Mouse (Mus musculus): ENCODE measurements around the gene Ext2. TPM values are rescaled to one million over a fixed set of nuclear protein-coding genes. Genes with fewer than 3 reads are reported as not detected.

Ext2 gene
- polyA plus RNA-seq, 1 experiment, result 78.9 TPM

GRCm38 (mm10) chr2:93813343-93813742 is 9.0 kb downstream of the Ext2 start:
- H3ac ChIP-seq (ENCODE audit: control insufficient read depth, insufficient read length), result no peak overlapping the region
- H3K4me3 ChIP-seq, result no peak overlapping the region
- H3K4me2 ChIP-seq (ENCODE audit: low read depth), result no peak overlapping the region
- TF ChIP-seq TCF3 (IDR thresholded peaks at IDR 0.05; ENCODE audit: insufficient read length, low read depth) (no peak), USF1 (IDR thresholded peaks at IDR 0.05; ENCODE audit: low read depth) (no peak), SRF (IDR thresholded peaks at IDR 0.05; ENCODE audit: control insufficient read depth, insufficient read length, low read depth) (no peak), REST (IDR thresholded peaks at IDR 0.05; ENCODE audit: insufficient read depth, insufficient read length) (no peak), POLR2A (IDR thresholded peaks at IDR 0.05; ENCODE audit: insufficient read length, low read depth) (no peak), MYOG (IDR thresholded peaks at IDR 0.05; ENCODE audit: control insufficient read depth in 1 of 3, insufficient read depth in 1 of 3, insufficient read length in 2 of 3, low read depth in 2 of 3) (no peak), MYOD1 (IDR thresholded peaks at IDR 0.05; ENCODE audit: control insufficient read depth in 1 of 3, insufficient read length in 2 of 3, low read depth in 2 of 3) (no peak), CEBPB (IDR thresholded peaks at IDR 0.05; ENCODE audit: insufficient read depth, poor library complexity, severe bottlenecking) (no peak), E2F4 (IDR thresholded peaks at IDR 0.05; ENCODE audit: insufficient read depth) (no peak), POLR2AphosphoS2 (IDR thresholded peaks at IDR 0.05; ENCODE audit: insufficient read length, low read depth) (no peak), MAX (IDR thresholded peaks at IDR 0.05; ENCODE audit: low read depth) (no peak), TCF12 (IDR thresholded peaks at IDR 0.05; ENCODE audit: insufficient read depth, poor library complexity, severe bottlenecking) (no peak)
- peaks cover 9% of the 10 kb centered on the region for H3K36me3 ChIP-seq (ENCODE audit: control insufficient read depth, insufficient read depth)
- no peaks in the 10 kb centered on the region for H3K27me3 ChIP-seq (ENCODE audit: control insufficient read depth, insufficient read depth, insufficient read length)
- H3K79me2 ChIP-seq (ENCODE audit: control insufficient read depth, insufficient read depth), result no peaks in the 10 kb centered on the region

GRCm38 (mm10) chr2:93811812-93812211 is 10.6 kb downstream of the Ext2 start:
- H3ac ChIP-seq (ENCODE audit: control insufficient read depth, insufficient read length), result no peak overlapping the region
- peaks cover 12% of the 10 kb centered on the region for H3K36me3 ChIP-seq (ENCODE audit: control insufficient read depth, insufficient read depth)
- TF ChIP-seq TCF3 (IDR thresholded peaks at IDR 0.05; ENCODE audit: insufficient read length, low read depth) (no peak), SRF (IDR thresholded peaks at IDR 0.05; ENCODE audit: control insufficient read depth, insufficient read length, low read depth) (no peak)
- H3K27me3 ChIP-seq (ENCODE audit: control insufficient read depth, insufficient read depth, insufficient read length), result no peaks in the 10 kb centered on the region
- no peak overlapping the region for H3K4me2 ChIP-seq (ENCODE audit: low read depth)
- no peak overlapping the region for H3K4me3 ChIP-seq
- H3K79me2 ChIP-seq (ENCODE audit: control insufficient read depth, insufficient read depth), result no peaks in the 10 kb centered on the region

- no peak overlapping the region for H3K4me2 ChIP-seq (ENCODE audit: low read depth)
- no peak overlapping the region for H3ac ChIP-seq (ENCODE audit: control insufficient read depth, insufficient read length)
- H3K27me3 ChIP-seq (ENCODE audit: control insufficient read depth, insufficient read depth, insufficient read length), result no peaks in the 10 kb centered on the region
- H3K79me2 ChIP-seq (ENCODE audit: control insufficient read depth, insufficient read depth), result no peaks in the 10 kb centered on the region
- peaks cover 12% of the 10 kb centered on the region for H3K36me3 ChIP-seq (ENCODE audit: control insufficient read depth, insufficient read depth)
- TF ChIP-seq SRF (IDR thresholded peaks at IDR 0.05; ENCODE audit: control insufficient read depth, insufficient read length, low read depth), result no peak
- TF ChIP-seq MYOD1 (IDR thresholded peaks at IDR 0.05; ENCODE audit: control insufficient read depth in 1 of 3, insufficient read length in 2 of 3, low read depth in 2 of 3), result no peak
- no peak for TF ChIP-seq REST (IDR thresholded peaks at IDR 0.05; ENCODE audit: insufficient read depth, insufficient read length)
- no peak for TF ChIP-seq TCF3 (IDR thresholded peaks at IDR 0.05; ENCODE audit: insufficient read length, low read depth)
- TF ChIP-seq MAX (IDR thresholded peaks at IDR 0.05; ENCODE audit: low read depth), result no peak
- no peak for TF ChIP-seq POLR2AphosphoS2 (IDR thresholded peaks at IDR 0.05; ENCODE audit: insufficient read length, low read depth)
- no peak for TF ChIP-seq USF1 (IDR thresholded peaks at IDR 0.05; ENCODE audit: low read depth)
- TF ChIP-seq POLR2A (IDR thresholded peaks at IDR 0.05; ENCODE audit: insufficient read length, low read depth), result no peak
- TF ChIP-seq TCF12 (IDR thresholded peaks at IDR 0.05; ENCODE audit: insufficient read depth, poor library complexity, severe bottlenecking), result no peak
- TF ChIP-seq MYOG (IDR thresholded peaks at IDR 0.05; ENCODE audit: control insufficient read depth in 1 of 3, insufficient read depth in 1 of 3, insufficient read length in 2 of 3, low read depth in 2 of 3), result no peak
- no peak for TF ChIP-seq E2F4 (IDR thresholded peaks at IDR 0.05; ENCODE audit: insufficient read depth)
- TF ChIP-seq CEBPB (IDR thresholded peaks at IDR 0.05; ENCODE audit: insufficient read depth, poor library complexity, severe bottlenecking), result no peak
- no peak overlapping the region for H3K4me3 ChIP-seq
Measured at GRCm38 (mm10) chr2:93809931-93810330, 12.4 kb downstream of the Ext2 start.

- TF ChIP-seq E2F4 (IDR thresholded peaks at IDR 0.05; ENCODE audit: insufficient read depth), result no peak
- no peak for TF ChIP-seq TCF3 (IDR thresholded peaks at IDR 0.05; ENCODE audit: insufficient read length, low read depth)
- no peaks in the 10 kb centered on the region for H3K79me2 ChIP-seq (ENCODE audit: control insufficient read depth, insufficient read depth)
Measured at GRCm38 (mm10) chr2:93808071-93808470, 14.3 kb downstream of the Ext2 start.

GRCm38 (mm10) chr2:93807440-93807839 is 14.9 kb downstream of the Ext2 start:
- Histone ChIP-seq H3ac (ENCODE audit: control insufficient read depth, insufficient read length) (no peak overlapping the region), H3K4me2 (ENCODE audit: low read depth) (no peak overlapping the region), H3K27me3 (ENCODE audit: control insufficient read depth, insufficient read depth, insufficient read length) (no peaks in the 10 kb centered on the region), H3K36me3 (ENCODE audit: control insufficient read depth, insufficient read depth) (peaks cover 23% of the 10 kb centered on the region), H3K4me3 (no peak overlapping the region), H3K79me2 (ENCODE audit: control insufficient read depth, insufficient read depth) (no peaks in the 10 kb centered on the region)
- TF ChIP-seq TCF3 (IDR thresholded peaks at IDR 0.05; ENCODE audit: insufficient read length, low read depth), result no peak

More at GRCm38 (mm10) chr2:93808071-93808470, 14.3 kb downstream of the Ext2 start:
- no peak overlapping the region for H3K4me3 ChIP-seq
- no peaks in the 10 kb centered on the region for H3K27me3 ChIP-seq (ENCODE audit: control insufficient read depth, insufficient read depth, insufficient read length)
- peaks cover 18% of the 10 kb centered on the region for H3K36me3 ChIP-seq (ENCODE audit: control insufficient read depth, insufficient read depth)
- no peak overlapping the region for H3ac ChIP-seq (ENCODE audit: control insufficient read depth, insufficient read length)
- H3K4me2 ChIP-seq (ENCODE audit: low read depth), result no peak overlapping the region

All from myocyte (in vitro differentiated cells).